Mouse (Mus musculus) adrenal gland, adult 18-20 months (tissue): ENCODE measurements around the gene Cacna1s. TPM values are rescaled to one million over a fixed set of nuclear protein-coding genes. Genes with fewer than 3 reads are reported as not detected.

Experiments used
- DNase-seq, 2 experiments: peaks; one replicate each; pipeline ENCODE4 v3.0.0; 2021 to 2022; ENCODE audit warnings: low spot score in 2 of 2
- long read RNA-seq, 2 experiments: library from polyadenylated mRNA; stranded (forward); transcript quantifications; one replicate each; pipeline ENCODE4 v2.0.0; 2021
- total RNA-seq, 2 experiments: library from RNA; stranded (reverse); gene quantifications; 1 replicate in 1 of 2; 2 replicates in 1 of 2; pipeline ENCODE4 v1.2.3; 2021

Cacna1s gene
- under 1 TPM; 0.42 to 0.56 TPM for total RNA-seq
- long read RNA-seq, experiment 1: 0 reads
- long read RNA-seq, experiment 2, partial matches to known transcripts: 1 of 2 reads
- long read RNA-seq, experiment 2, other reads (novel, unspliced or antisense): 1 of 2 reads

DNA sequence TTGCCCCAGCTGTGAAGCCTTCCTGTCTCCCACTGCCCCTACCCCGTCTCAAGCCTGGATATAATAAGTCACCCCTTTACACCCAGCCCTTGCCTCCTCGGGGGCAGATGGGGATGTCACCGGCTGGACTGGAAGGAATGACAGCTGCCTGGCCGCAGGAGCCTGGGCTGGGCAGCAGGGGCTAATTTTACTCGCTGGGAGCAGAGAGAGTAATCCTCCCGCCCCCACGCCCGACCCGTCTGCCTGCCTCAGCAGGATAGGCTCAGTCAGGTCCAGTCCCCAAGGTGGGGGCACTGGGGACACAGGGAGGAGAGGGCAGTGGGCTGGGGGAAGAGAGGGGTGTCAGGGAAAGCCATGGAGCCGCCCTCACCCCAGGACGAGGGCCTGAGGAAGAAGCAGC lies at the start of gene Cacna1s:
Gene Cacna1s (plus strand): TSS at position 204 of the 400 bp plus-strand sequence.
- no peak for DNase-seq

DNA sequence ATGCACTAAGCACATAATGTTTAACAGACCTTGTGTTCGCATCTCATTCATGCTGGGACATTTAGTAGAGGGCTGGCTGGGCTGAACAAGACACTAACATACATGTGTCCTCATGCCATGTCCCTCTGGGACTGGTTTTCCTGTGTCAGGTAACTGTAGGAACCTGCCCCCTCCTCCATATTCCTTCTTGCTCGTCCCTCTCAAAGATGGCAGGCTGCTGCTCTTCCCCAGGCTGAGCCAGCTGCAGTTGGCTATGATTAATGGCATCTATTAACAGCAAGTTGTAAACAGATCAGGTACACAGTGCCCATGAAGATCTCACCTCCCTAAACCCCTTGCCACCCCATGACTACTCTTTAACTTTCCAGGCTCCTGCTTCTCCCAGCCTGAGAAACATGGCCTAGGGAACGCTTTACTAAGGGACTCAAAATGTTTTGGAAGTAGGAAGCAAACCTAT lies 46.2 kb upstream of the Cacna1s start, which contains the start of gene Igfn1:
Gene Igfn1 (minus strand): TSS at position 51 of the 457 bp plus-strand sequence.
- DNase-seq: no peak

DNA sequence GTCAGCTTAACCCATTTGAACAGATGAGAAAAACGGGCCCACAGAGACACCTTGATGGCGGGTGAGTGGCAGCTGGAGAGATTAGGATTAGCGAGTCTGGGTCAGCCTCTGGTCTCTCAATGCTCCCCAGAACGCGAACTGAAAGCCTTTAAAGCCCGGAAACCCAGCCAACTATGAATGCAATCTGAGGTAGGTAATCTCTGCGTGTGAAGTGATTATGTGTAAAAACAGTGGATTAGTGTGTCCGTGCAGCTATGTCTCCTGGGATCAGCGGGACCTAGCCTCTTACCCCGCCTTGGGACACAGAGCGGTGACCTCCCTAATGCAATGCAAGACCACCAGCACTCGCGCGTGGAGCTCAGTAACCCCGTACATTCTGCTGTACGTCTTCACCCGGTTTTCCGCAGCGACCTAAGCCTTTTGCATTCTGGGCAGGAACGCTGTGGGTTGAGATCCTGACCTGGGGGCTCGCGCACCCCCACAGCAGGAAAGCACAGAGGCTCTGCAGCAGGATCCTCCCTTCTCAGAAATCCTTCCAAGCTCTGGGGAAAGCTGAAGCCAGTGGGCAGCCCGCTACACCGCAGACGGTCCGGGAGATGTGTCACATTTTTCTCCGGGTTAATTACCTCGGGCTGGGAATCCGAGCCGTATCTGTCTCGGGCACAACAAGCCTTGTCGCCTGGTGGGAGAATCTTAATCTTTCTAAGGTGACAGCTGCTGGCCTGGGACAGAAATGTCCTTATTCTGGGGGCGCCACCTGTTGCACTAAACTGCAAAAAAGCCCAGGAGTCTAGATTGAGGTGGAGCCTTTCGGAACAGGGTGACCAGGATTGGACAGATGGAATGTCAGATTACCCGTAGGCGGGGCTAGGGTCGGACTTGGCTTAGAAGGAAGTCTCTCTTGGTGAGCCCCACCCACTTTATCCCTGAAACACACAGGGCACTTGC lies 45.1 kb upstream of the Cacna1s start, which contains the start of gene Tmem9:
Gene Tmem9 (plus strand): TSS at position 940 of the 948 bp plus-strand sequence.
- peak; percentile 70 to 74 for DNase-seq

DNA sequence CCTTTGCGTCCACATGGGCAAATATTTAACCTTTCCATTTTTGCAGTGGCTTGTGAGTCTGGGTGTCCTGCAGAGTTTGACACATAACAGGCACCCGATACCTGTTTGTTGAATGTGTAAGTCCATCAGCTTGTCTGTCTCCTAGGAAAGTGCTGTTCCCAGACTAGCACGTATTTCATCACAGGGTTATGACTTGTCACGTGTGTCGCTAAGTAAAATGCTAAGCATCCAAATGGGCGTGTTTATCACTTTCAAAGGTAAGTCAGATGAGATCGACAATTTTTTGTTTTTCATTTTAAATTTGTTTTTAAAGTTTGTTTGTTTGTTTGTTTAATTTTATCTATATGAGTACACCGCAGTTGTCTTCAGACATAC lies 44.4 kb upstream of the Cacna1s start:
- no peak for DNase-seq

DNA sequence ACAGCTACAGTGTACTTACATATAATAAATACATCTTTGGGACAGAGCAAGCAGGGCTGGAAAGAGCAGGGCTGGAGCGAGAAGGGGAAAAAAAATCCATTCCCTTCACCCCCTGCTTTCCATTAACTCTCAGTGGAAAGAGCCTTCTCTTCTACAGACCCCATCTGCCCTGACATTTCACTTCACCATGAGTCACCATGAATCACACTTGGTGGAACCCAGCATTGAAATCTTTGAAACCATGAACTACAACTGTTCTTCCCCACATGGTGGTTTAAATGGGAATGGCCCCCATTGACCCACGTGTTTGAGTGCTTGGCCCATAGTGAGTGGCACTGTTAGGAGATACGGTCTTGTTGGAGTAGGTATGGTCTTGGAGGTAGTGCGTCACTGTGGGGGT lies 42.3 kb upstream of the Cacna1s start:
- DNase-seq: no peak

DNA sequence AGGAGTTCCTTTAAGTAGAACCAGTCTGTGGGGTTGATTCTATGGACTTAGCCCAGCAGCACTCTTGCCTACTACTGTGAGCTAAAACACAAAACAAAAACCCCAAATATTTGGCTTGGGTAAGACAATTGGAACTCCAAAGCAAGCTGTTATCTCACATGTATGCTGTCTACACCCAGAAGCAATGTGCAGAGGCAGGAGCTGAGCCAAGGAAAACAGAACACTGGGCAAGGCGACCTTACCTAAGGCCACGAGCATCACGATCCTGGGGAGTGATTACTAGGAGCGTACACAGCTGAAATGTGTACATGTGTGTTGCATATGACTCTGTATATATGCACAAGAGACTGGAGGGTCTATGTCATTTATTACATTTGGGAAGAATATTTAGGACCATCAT lies 39.0 kb upstream of the Cacna1s start:
- DNase-seq: no peak

DNA sequence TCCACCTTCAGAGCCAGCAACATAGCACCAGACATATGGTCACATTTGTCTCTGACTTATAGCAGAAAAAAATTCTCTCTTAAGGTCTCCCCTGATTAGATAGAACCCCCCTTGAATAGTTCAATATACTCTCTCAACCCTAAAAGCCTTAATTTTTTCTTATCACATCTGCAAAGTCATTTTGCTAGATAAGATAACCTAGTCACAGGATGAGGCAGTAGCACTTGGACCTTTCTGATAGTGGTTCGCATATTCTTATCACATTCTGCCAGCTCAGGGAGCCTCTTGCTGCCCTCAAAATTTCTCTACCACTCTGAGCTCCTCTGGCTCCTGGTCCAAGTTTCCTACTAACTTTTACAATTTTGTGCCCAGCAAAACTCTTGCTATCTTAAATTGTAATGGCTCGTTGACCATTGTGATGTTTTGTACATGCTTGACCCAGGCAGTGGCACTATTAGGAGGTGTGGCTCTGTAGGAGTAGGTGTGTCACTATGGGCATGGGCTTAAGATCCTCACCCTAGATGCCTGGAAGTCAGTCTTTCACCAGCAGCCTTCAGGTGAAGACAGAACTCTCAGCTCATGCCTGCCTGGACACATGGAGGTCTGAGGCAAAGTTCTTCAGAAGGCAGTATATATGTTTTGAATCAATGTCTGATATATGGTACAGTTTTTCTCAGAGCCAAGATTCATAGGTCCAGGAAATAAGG lies 37.6 kb upstream of the Cacna1s start:
- no peak for DNase-seq

DNA sequence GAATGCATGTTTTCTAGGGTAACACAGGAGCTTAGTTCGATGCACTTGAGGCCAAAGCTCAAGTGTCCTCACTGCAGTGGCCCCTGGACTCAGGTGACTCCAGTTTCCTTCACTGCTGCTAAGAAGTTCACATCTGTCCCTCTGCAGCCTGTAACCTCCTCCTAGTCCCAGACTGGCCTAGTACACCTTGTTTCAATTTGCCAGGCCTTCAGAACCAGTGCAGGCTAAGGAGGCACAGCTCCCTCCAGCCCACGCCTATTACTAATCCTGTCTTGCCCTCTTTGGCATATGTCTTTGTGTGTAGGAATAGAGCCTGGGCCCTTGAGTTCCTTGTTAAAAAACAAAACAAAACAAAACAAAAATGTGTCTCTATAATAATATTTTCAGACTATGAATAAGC lies 35.2 kb upstream of the Cacna1s start:
- no peak for DNase-seq

DNA sequence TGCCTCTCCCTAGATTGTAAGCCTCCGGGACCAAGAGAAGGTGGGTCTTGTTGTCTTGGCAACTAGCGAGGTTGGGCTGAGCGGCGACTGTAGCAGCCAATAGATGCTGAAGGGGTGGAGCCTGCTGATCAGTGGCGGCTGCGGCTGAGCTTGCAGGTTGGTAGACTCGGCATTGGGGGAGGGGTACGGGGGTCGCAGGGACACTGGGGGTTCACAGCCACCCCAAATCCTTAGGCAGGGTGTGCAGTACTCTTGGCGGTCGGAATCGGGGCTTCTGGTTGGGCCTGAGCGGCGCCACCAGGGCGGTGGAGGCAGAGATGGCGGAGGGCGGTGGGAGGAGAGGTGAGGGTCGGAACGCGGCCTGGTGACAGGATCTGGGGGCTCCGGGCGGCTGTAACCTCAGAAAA lies 34.6 kb upstream of the Cacna1s start:
- DNase-seq: peak; percentile 81 to 85

DNA sequence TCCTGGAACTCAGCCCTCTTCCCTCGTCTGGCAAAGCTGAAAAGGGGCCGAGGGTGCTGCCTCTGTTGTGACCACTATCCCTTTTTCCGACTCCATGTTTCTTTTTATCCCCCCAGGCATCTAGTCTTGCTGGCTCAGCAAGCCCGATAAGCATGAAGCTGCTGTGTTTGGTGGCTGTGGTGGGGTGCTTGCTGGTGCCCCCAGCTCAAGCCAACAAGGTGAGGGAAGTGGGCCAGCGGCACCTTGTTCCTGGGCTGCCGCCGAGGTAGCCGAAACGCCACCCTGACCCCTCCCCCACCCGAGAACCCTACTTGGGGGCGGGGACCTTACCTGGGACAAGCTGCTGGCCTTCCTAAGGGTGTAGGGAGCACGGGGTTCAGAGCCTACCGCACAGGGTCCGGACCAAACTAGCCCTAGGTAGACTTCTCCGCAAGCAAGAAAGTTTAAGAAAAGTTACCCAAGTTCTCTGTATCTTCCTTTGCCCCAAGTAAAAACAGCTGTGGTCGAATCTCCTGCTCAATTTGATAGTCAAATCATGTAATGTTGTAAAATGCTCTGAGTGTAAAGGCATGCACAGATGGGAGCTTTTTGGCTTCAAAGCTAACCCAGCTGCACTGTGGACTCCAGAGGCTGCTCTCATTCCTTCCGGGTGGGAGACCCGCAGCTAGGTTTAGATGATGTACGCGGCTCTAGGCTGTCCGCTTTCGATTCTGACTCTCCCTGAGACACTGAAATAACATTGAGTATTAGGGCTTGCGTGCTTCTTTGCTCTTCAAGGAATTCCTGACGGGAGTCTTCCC lies 34.0 kb upstream of the Cacna1s start:
- peak; percentile 24 to 27 for DNase-seq

DNA sequence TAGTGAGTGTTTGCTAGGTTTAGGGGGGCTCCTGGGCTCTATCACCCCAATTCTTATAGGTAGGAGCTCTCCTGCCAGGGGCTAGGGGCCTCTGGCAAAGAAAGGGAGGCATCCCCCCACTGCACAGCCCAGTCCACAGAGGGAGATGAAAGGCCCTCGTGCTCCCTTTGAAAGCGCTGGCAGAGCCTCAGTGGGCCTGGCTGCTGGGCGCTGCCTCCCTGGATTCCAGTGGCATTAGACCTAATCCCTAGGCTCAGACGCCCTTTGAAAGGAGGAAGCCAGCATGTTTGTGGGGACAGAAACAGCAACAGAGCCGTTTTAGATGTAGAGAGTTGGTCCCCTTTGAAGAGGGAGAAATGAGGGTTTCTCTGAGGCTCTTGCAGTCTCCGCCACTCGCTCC lies 22.3 kb upstream of the Cacna1s start:
- DNase-seq: no peak

DNA sequence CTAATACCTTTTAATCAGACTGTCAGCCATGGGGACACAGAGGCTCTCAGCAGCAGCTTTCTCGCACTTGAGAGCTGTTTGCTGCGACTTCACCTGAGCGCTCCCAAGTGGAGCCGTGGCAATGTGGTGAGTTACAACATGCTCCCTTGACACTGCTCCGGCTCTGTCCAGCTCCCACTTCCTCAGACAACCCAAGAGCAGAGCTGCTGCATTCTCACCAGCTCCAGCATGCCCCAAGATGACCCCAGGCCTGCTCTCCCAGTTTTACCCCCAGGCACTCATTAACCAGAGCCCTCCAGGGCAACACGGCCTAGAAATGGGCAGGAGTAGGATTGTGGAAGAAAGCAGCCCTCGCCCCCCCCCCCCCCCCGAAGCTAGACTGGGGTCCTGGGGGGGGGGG lies 20.9 kb upstream of the Cacna1s start:
- DNase-seq: no peak

DNA sequence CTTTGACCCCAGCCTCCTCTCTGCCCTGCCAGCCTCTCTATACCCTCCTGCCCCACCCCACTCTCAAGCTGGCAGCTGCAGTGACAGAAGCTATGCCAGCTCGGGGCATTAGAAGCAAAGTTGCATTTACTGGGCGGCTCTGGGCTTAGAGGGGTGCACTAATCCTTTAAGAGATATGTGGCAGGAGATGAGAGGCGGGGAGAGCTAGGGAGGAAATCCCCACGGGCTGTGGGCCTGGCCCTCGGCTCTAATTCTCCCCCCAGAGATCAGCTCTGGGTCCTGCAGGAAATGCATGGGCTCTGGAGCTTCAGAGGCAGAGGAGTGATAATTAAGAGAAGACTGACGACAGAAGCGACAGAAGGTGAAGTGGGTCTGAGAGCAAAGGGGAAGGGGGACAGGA lies 19.6 kb upstream of the Cacna1s start:
- no peak for DNase-seq

DNA sequence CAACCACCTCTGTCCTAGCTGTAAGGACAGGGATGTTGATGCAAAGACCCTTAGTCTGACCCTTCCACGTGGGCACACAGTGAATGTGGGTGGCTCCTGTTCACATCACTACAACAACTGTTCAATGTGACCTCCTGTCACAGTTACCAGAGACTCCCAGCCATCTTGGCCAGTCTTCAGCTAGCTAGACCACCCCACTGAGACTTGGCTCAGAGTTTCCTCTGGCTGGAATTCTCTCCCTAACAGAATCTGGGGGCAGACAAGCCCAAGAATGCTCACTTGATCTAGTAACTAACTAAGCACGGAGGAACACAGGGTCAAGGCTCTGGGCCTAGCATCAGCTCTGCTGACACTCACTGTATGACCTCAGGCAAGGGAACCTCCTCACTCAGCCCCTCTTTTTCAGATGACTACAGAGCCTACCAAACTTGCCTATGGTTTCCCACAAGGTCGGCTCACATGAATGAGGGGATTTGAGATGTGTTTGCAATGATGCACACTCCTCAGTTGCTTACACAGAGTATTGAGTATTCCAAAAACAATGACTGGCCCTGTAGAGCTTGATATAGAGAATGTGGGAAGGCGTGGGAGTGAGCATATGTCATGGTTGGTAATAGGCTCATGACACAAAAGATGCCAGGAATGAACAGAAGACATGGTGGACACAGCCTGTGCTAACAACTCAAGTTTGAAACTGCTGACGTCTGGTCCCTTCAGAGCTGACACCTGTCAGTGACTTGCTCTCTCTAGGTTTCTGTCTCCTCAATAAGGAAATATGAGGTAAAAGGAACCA lies 13.6 kb upstream of the Cacna1s start:
- no peak for DNase-seq

DNA sequence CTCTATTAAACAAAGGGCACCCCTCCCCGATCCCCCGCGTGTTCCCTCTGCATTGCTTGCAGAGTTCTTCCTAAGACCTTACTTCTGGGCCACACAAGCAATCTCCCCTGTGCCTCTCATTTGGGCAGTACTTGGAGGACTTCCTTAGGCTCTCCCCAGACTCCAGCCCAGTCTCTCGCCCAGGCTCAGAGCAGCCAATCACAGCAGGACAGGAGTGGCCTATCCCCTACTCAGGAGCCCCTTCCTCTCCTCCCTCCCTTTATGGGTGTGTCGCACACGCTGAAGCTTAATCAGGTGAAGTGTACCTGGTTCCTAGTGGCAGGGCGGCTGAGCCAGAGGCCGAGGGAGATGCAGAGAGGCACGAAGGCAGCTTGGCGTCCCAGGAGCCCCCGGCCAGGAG lies 12.1 kb upstream of the Cacna1s start:
- DNase-seq: no peak

DNA sequence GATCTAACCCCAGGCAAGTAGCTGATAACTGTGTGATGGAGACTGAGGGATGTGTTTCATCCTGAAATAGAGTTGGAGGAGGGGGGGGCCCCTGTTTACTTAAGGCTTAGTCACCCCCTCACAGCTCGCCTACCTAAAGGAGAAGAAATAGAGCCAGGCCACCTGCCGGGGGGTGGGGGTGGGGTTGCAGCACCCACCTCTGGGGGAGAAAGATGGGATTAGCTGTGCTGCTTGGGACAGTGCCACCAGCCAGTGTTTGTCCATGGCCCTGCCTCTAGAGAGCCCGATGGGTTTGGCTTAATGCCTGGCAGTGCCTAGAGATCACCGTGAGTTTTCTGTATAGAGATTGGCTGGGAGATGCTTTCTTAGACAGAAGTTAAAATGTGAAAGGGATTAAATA lies 11.7 kb upstream of the Cacna1s start:
- no peak for DNase-seq

DNA sequence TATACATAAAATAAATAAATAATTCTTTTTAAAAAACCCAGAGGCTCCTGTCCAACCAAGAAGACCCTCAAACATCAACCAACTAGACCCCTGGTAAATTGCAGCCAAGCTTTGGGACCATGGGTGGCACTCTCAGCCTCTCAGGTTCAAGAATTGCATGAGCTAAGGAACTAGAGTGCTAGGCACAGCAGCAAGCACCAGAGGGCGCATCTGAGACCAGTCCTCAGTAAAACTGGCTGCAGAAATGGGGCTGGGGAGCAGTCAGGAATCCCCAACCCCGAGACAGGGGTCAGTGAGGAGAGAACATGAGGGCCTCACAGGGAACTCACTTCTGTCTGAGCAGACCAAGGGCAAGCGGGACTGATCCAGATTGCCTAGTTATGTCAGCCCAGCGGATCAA lies 6.8 kb upstream of the Cacna1s start:
- DNase-seq: peak; percentile 30 to 53

DNA sequence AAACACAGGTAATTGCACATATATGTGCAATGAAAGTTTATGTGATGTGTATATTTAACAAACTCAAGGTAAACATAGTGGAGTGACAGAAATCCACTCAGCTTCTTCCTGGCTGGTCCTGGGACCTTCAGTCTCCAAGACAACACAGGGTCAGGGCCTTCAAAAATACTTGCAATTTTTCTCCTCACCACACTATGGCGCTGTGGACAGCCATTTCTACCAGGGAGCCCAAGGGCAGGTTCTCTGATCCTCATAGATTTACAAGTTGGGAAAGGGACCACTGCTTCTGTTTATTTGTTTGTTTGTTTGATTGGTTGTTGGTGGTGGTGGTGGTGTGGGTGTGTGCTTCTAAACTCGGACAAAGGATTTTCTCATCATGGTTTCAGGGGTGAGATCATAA lies 5.1 kb upstream of the Cacna1s start:
- peak in 1 of 2 experiments; percentile 17 for DNase-seq

DNA sequence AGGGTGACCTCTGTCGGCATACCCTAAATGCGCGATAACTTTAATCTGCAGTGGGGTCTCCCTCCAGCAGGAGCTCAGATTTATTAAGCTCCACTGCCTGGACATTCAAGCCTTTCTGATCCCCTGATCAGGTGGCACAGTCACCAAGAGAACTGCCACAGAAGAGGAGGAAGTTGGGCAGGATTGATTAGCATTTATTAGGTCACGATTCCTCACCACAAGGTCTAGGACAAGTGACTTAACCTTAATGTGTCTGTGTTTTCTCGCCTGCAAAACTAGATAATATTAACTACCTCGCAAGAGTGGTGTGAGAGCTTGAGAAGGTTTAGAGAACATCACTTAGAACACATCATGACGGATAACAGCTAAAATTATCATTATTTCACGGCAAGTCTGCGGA lies 4.7 kb upstream of the Cacna1s start:
- no peak for DNase-seq
